Mouse (Mus musculus) E14TG2a.4 (cell line): Measurements from ENCODE around the gene Neurog1.
A peak's percentile ranks its signal among the peaks of the same experiment; 100 is the strongest.

Experiments used
- CTCF ChIP-seq: conservative IDR thresholded peaks from 2 replicates; pipeline ENCODE4 v1.5.1; 2014; ENCODE audit warnings: low read length
- POU5F1 ChIP-seq: IDR thresholded peaks from 2 replicates; pipeline ENCODE4 v1.6.1; 2014; ENCODE audit warnings: low read length, borderline replicate concordance

DNA sequence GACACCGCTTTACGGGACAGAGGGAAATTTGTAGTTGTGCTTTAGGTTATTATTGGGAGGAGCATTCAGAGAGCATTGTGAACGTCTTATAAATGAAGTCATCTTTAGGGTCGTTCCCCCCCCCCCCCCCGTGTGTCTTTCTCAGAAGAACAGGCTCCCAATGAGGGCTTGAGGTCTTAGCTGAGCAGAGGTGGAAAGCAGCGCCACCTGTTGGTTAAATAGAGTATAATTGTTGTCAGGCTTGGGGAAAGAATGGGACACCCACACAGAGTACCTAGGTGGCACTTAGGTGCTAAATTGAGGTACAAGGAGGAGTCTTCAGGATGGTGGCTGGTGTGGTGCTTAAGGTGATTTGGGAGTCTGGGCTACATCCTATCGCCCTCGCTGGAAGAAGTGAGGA is 14.5 kb upstream of the Neurog1 start:
- TF ChIP-seq CTCF (peak; percentile 68), POU5F1 (no peak)
